Mouse (Mus musculus) spleen, adult 2 months (tissue): Measurements from ENCODE around the gene Nav3.

Source experiments
- CTCF ChIP-seq: fragments of 200-500 bp; IDR thresholded peaks from 2 replicates; pipeline ENCODE4 v1.5.1; 2011; ENCODE audit warnings: mild to moderate bottlenecking, inconsistent platforms; ENCODE audit not compliant: insufficient read depth, insufficient read length, insufficient replicate concordance; ENCODE audit errors: extremely low read depth
- POLR2A ChIP-seq: fragments of 200-500 bp; IDR thresholded peaks from 2 replicates; pipeline ENCODE4 v1.6.1; 2011; ENCODE audit warnings: low read depth, low read length, inconsistent platforms

GRCm38 (mm10) chr10:110192881-110193280 lies 263.1 kb downstream of the Nav3 start:
- TF ChIP-seq CTCF (no peak), POLR2A (no peak)
